Mouse (Mus musculus): ENCODE measurements at regions not wholly inside any gene's neighbourhood (a gene's known extent, or its start where the extent isn't known, plus 50 kb on each side); places are given as distances from the start of the nearest gene placed in this dataset.

GRCm38 (mm10) chr8:104036580-104037477, 64.6 kb upstream of the Cdh5 start:
- no peak for DNase-seq (ENCODE audit: low spot score)

DNA sequence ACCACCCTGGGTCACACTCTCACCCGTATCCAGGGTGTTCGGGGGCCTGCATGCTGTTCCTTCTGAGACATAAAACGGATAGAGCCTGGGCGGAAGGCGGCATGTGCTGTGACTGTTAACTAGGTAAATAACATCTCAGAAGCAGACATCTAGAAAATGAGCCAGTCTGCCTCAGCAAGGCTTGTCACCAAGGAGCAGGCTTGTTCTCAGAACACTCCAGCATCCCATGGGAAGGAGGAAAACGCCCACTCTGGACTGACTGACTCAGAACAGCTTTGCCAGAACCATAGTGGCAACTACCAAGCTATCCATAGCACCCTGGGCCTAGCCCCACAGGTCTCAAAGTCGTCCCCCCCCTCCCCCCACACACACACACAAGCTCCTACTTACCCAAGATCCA, 63.8 kb upstream of the Cdh5 start:
- DNase-seq (ENCODE audit: low spot score) = no peak

GRCm38 (mm10) chr8:104039526-104039925, 61.9 kb upstream of the Cdh5 start:
- DNase-seq (ENCODE audit: low spot score) = no peak

DNA sequence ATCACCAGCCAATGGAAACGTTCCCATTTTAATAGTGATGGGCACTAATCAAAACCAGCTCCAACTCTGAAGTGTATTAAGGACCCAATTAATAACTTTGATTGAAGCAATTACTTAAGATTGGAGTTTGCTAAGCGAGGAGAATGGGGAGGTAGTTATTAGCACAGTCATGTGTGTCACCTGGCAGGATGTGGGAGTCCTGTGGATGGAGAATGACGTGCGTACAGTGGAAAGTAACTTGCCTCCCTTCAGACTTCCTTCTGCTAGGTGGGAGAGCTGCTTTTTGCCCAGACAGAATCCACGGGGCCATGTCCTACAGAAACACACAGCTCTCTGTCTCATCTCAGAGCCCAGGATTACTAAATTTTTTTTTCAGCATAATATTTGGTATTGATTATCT, 59.9 kb upstream of the Cdh5 start:
- no peak for DNase-seq (ENCODE audit: low spot score)

DNA sequence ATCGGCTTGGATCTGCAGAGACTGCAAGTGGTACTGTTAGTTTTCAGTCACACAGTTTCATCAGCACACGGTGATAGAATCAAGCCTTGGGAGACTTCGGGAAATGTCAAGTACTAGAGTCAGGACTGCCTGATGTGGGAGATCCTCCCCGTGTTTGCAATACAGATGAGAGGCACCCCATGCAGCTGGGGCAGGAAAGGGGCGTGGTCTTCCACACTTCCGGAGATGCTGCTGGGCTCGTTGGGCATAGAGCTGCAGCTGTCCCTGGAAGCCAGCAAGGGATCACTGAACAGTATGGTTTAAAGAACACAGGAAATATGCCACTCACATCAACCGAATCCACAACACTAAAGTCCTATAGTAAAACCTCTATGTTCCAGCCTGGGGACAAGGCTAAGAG, 59.0 kb upstream of the Cdh5 start:
- no peak for DNase-seq (ENCODE audit: low spot score)

DNA sequence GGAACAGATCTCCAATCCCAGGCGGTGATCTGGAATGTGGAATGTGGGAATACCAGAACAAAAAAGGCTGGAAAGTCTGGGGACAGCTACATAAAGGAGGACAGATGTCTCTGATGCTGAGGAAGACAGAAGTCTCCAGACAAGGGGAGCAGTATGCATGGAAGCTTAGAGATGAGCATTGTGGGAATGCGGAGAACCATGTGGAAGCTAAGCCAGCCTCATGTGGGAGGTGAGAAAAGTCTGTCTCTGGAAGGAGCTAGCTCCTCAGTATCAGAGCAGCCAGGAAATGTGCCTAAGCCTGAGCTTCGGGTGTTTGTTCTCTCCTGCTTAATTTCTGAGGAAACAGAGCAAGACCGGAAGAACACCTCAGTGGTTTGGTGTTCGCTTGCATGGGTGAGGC, 53.4 kb upstream of the Cdh5 start:
- no peak for DNase-seq (ENCODE audit: low spot score)

DNA sequence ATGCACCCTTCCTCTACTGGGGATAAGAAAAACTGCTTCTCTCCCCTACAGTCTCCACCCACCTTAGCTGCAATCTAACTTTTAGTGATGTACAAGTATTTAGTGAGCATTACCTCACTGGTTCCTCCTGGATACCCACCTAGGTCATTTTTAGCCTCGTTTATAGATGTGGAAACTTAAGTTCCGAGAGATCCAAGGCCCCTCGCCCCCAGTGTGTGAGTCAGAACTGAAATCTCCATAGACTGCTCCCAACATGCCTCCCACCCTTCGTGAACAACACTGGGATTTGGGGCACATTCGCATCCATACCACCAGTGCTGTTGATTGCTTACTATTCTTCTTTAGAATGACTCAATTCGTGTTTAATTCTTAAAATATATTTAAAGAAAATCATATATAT, 52.2 kb upstream of the Cdh5 start:
- no peak for DNase-seq (ENCODE audit: low spot score)

- peak; percentile 60 for DNase-seq (ENCODE audit: low spot score)
Measured at GRCm38 (mm10) chr8:104050694-104051539, 50.5 kb upstream of the Cdh5 start.

DNA sequence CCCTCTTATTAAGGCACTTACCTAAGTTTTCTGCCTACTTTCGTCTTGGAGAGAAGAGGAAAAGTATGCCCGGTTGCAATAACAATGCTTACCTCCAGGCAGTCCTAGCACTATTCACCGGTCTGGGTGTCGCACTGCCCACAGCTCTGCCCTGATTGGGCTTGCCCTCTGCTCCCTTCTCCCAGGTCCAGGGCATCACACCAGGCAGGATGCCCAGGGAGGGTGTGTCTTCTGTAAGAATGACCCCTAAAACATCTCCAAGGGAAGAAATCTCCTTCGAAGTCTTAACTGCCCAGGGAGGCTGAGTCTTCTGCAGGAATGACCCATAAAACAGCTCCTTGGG, 49.9 kb upstream of the Cdh5 start:
- no peak for DNase-seq (ENCODE audit: low spot score)
